Mouse (Mus musculus) neural tube, embryonic 14.5 days (tissue): ENCODE results near the gene Trnp1. TPM values are rescaled to one million over a fixed set of nuclear protein-coding genes. Genes with fewer than 3 reads are reported as not detected.

Experiments
- ATAC-seq: fragments of 200-750 bp; cut with Nextera tagmentation; 2 replicates; pipeline ENCODE4 v1.8.0; 2017; ENCODE audit warnings: low read depth, mild to moderate bottlenecking, moderate TSS enrichment, moderate library complexity
- H3K27ac ChIP-seq: fragments of 300-500 bp; sonication (generic); 2 replicates; pipeline ENCODE4 v1.5.1; 2014; ENCODE audit warnings: low read depth, mild to moderate bottlenecking, control low read depth, low read length, moderate library complexity, mixed read lengths
- H3K27me3 ChIP-seq: fragments of 300-500 bp; sonication (generic); 2 replicates; pipeline ENCODE4 v1.6.1; 2014; ENCODE audit warnings: low read length; ENCODE audit not compliant: control insufficient read depth, insufficient read depth
- H3K36me3 ChIP-seq: fragments of 300-500 bp; sonication (generic); 2 replicates; pipeline ENCODE4 v1.6.1; 2014; ENCODE audit warnings: low read length, mixed read lengths; ENCODE audit not compliant: control insufficient read depth, insufficient read depth
- H3K4me1 ChIP-seq: fragments of 300-500 bp; sonication (generic); 2 replicates; pipeline ENCODE4 v1.6.1; 2014; ENCODE audit warnings: low read length; ENCODE audit not compliant: control insufficient read depth, insufficient read depth
- H3K4me2 ChIP-seq: fragments of 300-500 bp; sonication (generic); 2 replicates; pipeline ENCODE4 v1.6.1; 2014; ENCODE audit warnings: mild to moderate bottlenecking, low read depth, low read length, control low read depth
- H3K4me3 ChIP-seq: fragments of 300-500 bp; sonication (generic); 2 replicates; pipeline ENCODE4 v1.5.1; 2014; ENCODE audit warnings: low read depth, low read length, control low read depth, mixed read lengths
- H3K9ac ChIP-seq: fragments of 300-500 bp; sonication (generic); replicated peaks from 2 replicates; pipeline ENCODE4 v1.6.1; 2014; ENCODE audit warnings: low read depth, mild to moderate bottlenecking, control low read depth, low read length, mixed read lengths
- H3K9me3 ChIP-seq: fragments of 300-500 bp; sonication (generic); 2 replicates; pipeline ENCODE4 v1.6.1; 2016; ENCODE audit warnings: low read length; ENCODE audit not compliant: control insufficient read depth
- WGBS: fragments of 180-500 bp; shearing (Covaris S2); extraction: QIAGEN DNeasy Blood & Tissue Kit; methylation state at CpG from one replicate; pipeline ENCODE4 v1.1.7; 2014; 5-methylcytosine and 5-hydroxymethylcytosine counted together
- polyA plus RNA-seq: library from polyadenylated mRNA; unstranded; fragments of >200 nt; fragmentation: Nextera tagmentation; extraction: Ambion mirVana; gene quantifications from 2 replicates; pipeline ENCODE4 v1.2.1, GENCODE M21; 2014

The Trnp1 gene
- polyA plus RNA-seq, 1 experiment from 2014 or later = 11.2 TPM

- Histone ChIP-seq H3K9ac (no peak overlapping the region), H3K4me2 (no peak overlapping the region), H3K4me1 (peaks cover 5% of the 10 kb centered on the region; the same call in 1 of the 2 replicates), H3K27me3 (no peaks in the 10 kb centered on the region), H3K27ac (no peak overlapping the region), H3K4me3 (no peak overlapping the region), H3K9me3 (no peaks in the 10 kb centered on the region), H3K36me3 (no peaks in the 10 kb centered on the region)
- 47% methylated on average over 3 of the region's 3 CpGs for WGBS
- ATAC-seq = no peak
Measured at GRCm38 (mm10) chr4:133442194-133442593, 56.2 kb downstream of the Trnp1 start.

Other genes starting within 250 kb of the Trnp1 start
- gene Sytl1, start 235.4 kb downstream of the Trnp1 start, polyA plus RNA-seq = 0.12 and 0.21 TPM in 2 replicates
- 114 and 118 TPM in 2 replicates for gene Tmem222, start 220.8 kb downstream of the Trnp1 start, polyA plus RNA-seq
- 22.3 and 24.5 TPM in 2 replicates for gene Wdtc1, start 145.1 kb downstream of the Trnp1 start, polyA plus RNA-seq
- gene Slc9a1, start 128.8 kb downstream of the Trnp1 start, polyA plus RNA-seq = 8.0 and 9.7 TPM in 2 replicates
- 0.18 TPM in 1 of 2 replicates, not detected in the other for gene Tent5b, start 18.4 kb downstream of the Trnp1 start, polyA plus RNA-seq
- 0.20 and 0.58 TPM in 2 replicates for gene Kdf1, start 20.4 kb upstream of the Trnp1 start, polyA plus RNA-seq
- 180 and 192 TPM in 2 replicates for gene Nudc, start 47.4 kb upstream of the Trnp1 start, polyA plus RNA-seq
- not detected in 2 replicates for gene Nr0b2, start 54.8 kb upstream of the Trnp1 start, polyA plus RNA-seq
- gene Gpatch3, start 76.2 kb upstream of the Trnp1 start, polyA plus RNA-seq = 6.4 and 6.7 TPM in 2 replicates
- gene Gpn2, start 85.8 kb upstream of the Trnp1 start, polyA plus RNA-seq = 17.0 and 18.8 TPM in 2 replicates
- 1.4 TPM in 2 replicates for gene Sfn, start 103.6 kb upstream of the Trnp1 start, polyA plus RNA-seq
- gene Zdhhc18, start 151.6 kb upstream of the Trnp1 start, polyA plus RNA-seq = 4.3 and 6.1 TPM in 2 replicates
- gene Pigv, start 174.1 kb upstream of the Trnp1 start, polyA plus RNA-seq = 10.9 and 13.0 TPM in 2 replicates